Mouse (Mus musculus) kidney, adult 9 months (tissue): ENCODE data around the gene Gm12169.
"Not testable (repeated sequence)": the region's sequence is repeated elsewhere in the genome, so short reads cannot be mapped to it uniquely, and the experiment has no call there.

Experiments used
- DNase-seq: peaks from one replicate; pipeline ENCODE4 v3.0.0; 2022

Gene Gm12169

GRCm38 (mm10) chr11:46523912-46524311, at the start of gene Gm12169:
Gene Gm12169 (plus strand): TSS chr11:46524212.
- no peak for DNase-seq

GRCm38 (mm10) chr11:46474220-46474619, 49.8 kb upstream of the Gm12169 start:
- DNase-seq, result no peak

- DNase-seq, result no peak
Measured at GRCm38 (mm10) chr11:46479311-46479710, 44.7 kb upstream of the Gm12169 start.

GRCm38 (mm10) chr11:46480517-46480916, 43.5 kb upstream of the Gm12169 start:
- DNase-seq, result peak; percentile 7

- DNase-seq, result no peak
Measured at GRCm38 (mm10) chr11:46488231-46488630, 35.8 kb upstream of the Gm12169 start.

- no peak for DNase-seq
Measured at GRCm38 (mm10) chr11:46488650-46489049, 35.4 kb upstream of the Gm12169 start.

- no peak for DNase-seq
Measured at GRCm38 (mm10) chr11:46507146-46507545, 16.9 kb upstream of the Gm12169 start.

- DNase-seq, result no peak
Measured at GRCm38 (mm10) chr11:46509900-46510299, 14.1 kb upstream of the Gm12169 start.

GRCm38 (mm10) chr11:46521341-46521740, 2.7 kb upstream of the Gm12169 start:
- not testable (repeated sequence) for DNase-seq

GRCm38 (mm10) chr11:46522719-46523118, 1.3 kb upstream of the Gm12169 start:
- peak; percentile 36 for DNase-seq

GRCm38 (mm10) chr11:46530149-46530548, 6.1 kb downstream of the Gm12169 start:
- DNase-seq, result no peak

GRCm38 (mm10) chr11:46536978-46537377, 13.0 kb downstream of the Gm12169 start:
- DNase-seq, result no peak

- no peak for DNase-seq
Measured at GRCm38 (mm10) chr11:46543530-46543929, 19.5 kb downstream of the Gm12169 start.

GRCm38 (mm10) chr11:46549721-46550120, 25.7 kb downstream of the Gm12169 start:
- DNase-seq, result no peak

- DNase-seq, result no peak
Measured at GRCm38 (mm10) chr11:46552741-46553140, 28.7 kb downstream of the Gm12169 start.

GRCm38 (mm10) chr11:46561096-46561495, 37.1 kb downstream of the Gm12169 start:
- no peak for DNase-seq

GRCm38 (mm10) chr11:46564671-46565070, 40.7 kb downstream of the Gm12169 start:
- DNase-seq, result no peak

- no peak for DNase-seq
Measured at GRCm38 (mm10) chr11:46565967-46566366, 42.0 kb downstream of the Gm12169 start.

GRCm38 (mm10) chr11:46569107-46569506, 45.1 kb downstream of the Gm12169 start:
- DNase-seq, result no peak

- DNase-seq, result no peak
Measured at GRCm38 (mm10) chr11:46571327-46571726, 47.3 kb downstream of the Gm12169 start, which contains the start of gene BC053393. Gene BC053393 (plus strand): TSS chr11:46571536.

GRCm38 (mm10) chr11:46578771-46579281, 54.8 kb downstream of the Gm12169 start:
- peak; percentile 73 for DNase-seq

GRCm38 (mm10) chr11:46580428-46580827, 56.4 kb downstream of the Gm12169 start:
- peak; percentile 22 for DNase-seq

GRCm38 (mm10) chr11:46582741-46583140, 58.7 kb downstream of the Gm12169 start:
- DNase-seq, result peak; percentile 28
